Mouse (Mus musculus) monocyte, adult 5-6 weeks (primary cell): ENCODE results near the gene Wdr95. TPM values are rescaled to one million over a fixed set of nuclear protein-coding genes. Genes with fewer than 3 reads are reported as not detected.

Experiments
- ATAC-seq: fragments of 153-309, 156-312 bp; replicated peaks from 2 replicates; pipeline ENCODE4 v1.8.0; 2017; ENCODE audit warnings: mild to moderate bottlenecking; ENCODE audit not compliant: low TSS enrichment, insufficient number of reproducible peaks, severe bottlenecking, poor library complexity, low FRiP score
- total RNA-seq: library from RNA; stranded (forward); fragments of 200-1000, 200-491, 200-594 nt; gene quantifications from 3 replicates; pipeline ENCODE4 v1.2.3, GENCODE M21; 2017

Wdr95 gene
- total RNA-seq, 1 experiment from 2014 or later, result 4.7 TPM

- no peak for ATAC-seq
These were observed 119.1 kb downstream of the Wdr95 start for GRCm38 (mm10) chr5:149647367-149648115.

- ATAC-seq, result no peak
These were observed 119.7 kb downstream of the Wdr95 start for GRCm38 (mm10) chr5:149648196-149648595.

- ATAC-seq, result no peak
These were observed 120.5 kb downstream of the Wdr95 start for GRCm38 (mm10) chr5:149648895-149649406.

GRCm38 (mm10) chr5:149649499-149650178, 121.2 kb downstream of the Wdr95 start:
- ATAC-seq, result no peak

GRCm38 (mm10) chr5:149650179-149650553, 121.7 kb downstream of the Wdr95 start:
- no peak for ATAC-seq

GRCm38 (mm10) chr5:149655636-149656035, 127.2 kb downstream of the Wdr95 start:
- no peak for ATAC-seq

- no peak for ATAC-seq
These were observed 129.5 kb downstream of the Wdr95 start for GRCm38 (mm10) chr5:149658022-149658421.

GRCm38 (mm10) chr5:149658741-149659413, 130.4 kb downstream of the Wdr95 start:
- ATAC-seq, result no peak

- no peak for ATAC-seq
These were observed 130.9 kb downstream of the Wdr95 start for GRCm38 (mm10) chr5:149659414-149659780.

GRCm38 (mm10) chr5:149661428-149661827, 132.9 kb downstream of the Wdr95 start:
- ATAC-seq, result no peak

Other genes with a start within 250 kb of the Wdr95 start
- gene Medag, start 116.9 kb upstream of the Wdr95 start, total RNA-seq, result not detected in 3 replicates
- not detected in 3 replicates for gene Tex26, start 89.0 kb upstream of the Wdr95 start, total RNA-seq
- 27.5 to 77.0 TPM (median 49.1 TPM) in 3 replicates for gene Hsph1, start 107.7 kb downstream of the Wdr95 start, total RNA-seq
- gene B3glct, start 149.6 kb downstream of the Wdr95 start, total RNA-seq, result 1.9 to 6.3 TPM (median 2.4 TPM) in 3 replicates